Mouse (Mus musculus) G1E (cell line): ENCODE measurements around the gene C130026I21Rik. TPM values are rescaled to one million over a fixed set of nuclear protein-coding genes. Genes with fewer than 3 reads are reported as not detected.
"Not testable (repeated sequence)": the region's sequence is repeated elsewhere in the genome, so short reads cannot be mapped to it uniquely, and the experiment has no call there.

Source experiments
- ATAC-seq: 2 replicates; pipeline ENCODE4 v1.8.0; 2016; ENCODE audit warnings: mild to moderate bottlenecking; ENCODE audit not compliant: insufficient number of reproducible peaks, poor library complexity, low FRiP score, severe bottlenecking; ENCODE audit errors: extremely low read depth
- DNase-seq: peaks from one replicate; pipeline ENCODE4 v3.0.0; 2012; ENCODE audit warnings: low spot score
- H3K27me3 ChIP-seq: 2 replicates; pipeline ENCODE4 v1.6.1; 2012; ENCODE audit warnings: mild to moderate bottlenecking, low read length, inconsistent platforms; ENCODE audit not compliant: insufficient read depth
- H3K36me3 ChIP-seq: replicated peaks from 2 replicates; pipeline ENCODE3; 2012; ENCODE audit warnings: mild to moderate bottlenecking, inconsistent platforms
- H3K4me1 ChIP-seq: 2 replicates; pipeline ENCODE4 v1.6.1; 2012; ENCODE audit warnings: low read depth, low read length, inconsistent platforms, mixed read lengths; ENCODE audit not compliant: insufficient read depth
- H3K4me3 ChIP-seq: 2 replicates; pipeline ENCODE4 v1.5.1; 2012; ENCODE audit warnings: low read depth, mild to moderate bottlenecking, inconsistent platforms, low read length, moderate library complexity, mixed read lengths
- H3K9me3 ChIP-seq: replicated peaks from 2 replicates; pipeline ENCODE4 v1.6.1; 2012; ENCODE audit warnings: inconsistent platforms
- CTCF ChIP-seq: IDR thresholded peaks from 2 replicates; pipeline ENCODE4 v1.5.1; 2012; ENCODE audit warnings: low read depth, low read length, inconsistent platforms, mixed read lengths
- GATA1 ChIP-seq: IDR thresholded peaks from 2 replicates; pipeline ENCODE4 v1.6.1; 2012; ENCODE audit warnings: borderline replicate concordance, low read length, inconsistent platforms, mixed read lengths
- GATA2 ChIP-seq: IDR thresholded peaks from 2 replicates; pipeline ENCODE4 v1.6.1; 2012; ENCODE audit warnings: low read depth, low read length, inconsistent platforms, borderline replicate concordance
- POLR2AphosphoS5 ChIP-seq: IDR thresholded peaks from 2 replicates; pipeline ENCODE4 v1.6.1; 2012; ENCODE audit warnings: low read depth, low read length, inconsistent platforms; ENCODE audit not compliant: insufficient replicate concordance
- TAL1 ChIP-seq: conservative IDR thresholded peaks from 2 replicates; pipeline ENCODE4 v1.6.1; 2012; ENCODE audit warnings: low read depth, low read length, inconsistent platforms, mixed read lengths
- polyA plus RNA-seq: library from polyadenylated mRNA; stranded (reverse); fragments of >175 nt; gene quantifications from 2 replicates; pipeline ENCODE4 v1.2.3, GENCODE M21; 2012
- total RNA-seq, 2 experiments: library from RNA; stranded (forward) in 1 of 2; stranded (reverse) in 1 of 2; fragments of 200-1000 nt in 1 of 2; fragments of >200 nt in 1 of 2; fragmentation: Nextera tagmentation in 1 of 2; gene quantifications; 2 replicates each; pipeline ENCODE4 v1.2.3; 2014 to 2017

C130026I21Rik gene
- total and polyA plus RNA-seq, 3 experiments: 4.1 TPM; not detected in 2

DNA sequence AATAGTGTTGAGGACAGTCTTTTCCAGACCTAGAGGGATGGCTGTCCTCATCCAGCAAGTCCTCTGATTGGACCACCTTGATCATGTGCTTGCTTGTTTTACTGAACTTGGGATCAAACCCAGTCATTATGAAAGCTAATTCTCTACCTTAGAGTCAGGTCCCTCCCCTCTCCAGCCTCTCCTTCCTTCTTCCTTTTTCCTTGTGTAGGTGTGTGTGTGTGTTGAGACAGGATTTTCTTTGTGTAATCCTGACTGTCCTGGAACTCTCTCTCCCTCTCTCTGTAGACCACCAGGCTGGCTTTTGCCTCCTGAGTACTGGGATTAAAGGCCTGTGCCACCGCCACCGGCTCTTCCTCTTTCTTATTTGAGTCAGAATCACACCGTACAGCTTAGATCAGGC is 313.6 kb downstream of the C130026I21Rik start:
- H3K27me3 ChIP-seq, H3K9me3 ChIP-seq, ATAC-seq, H3K4me1 ChIP-seq, H3K36me3 ChIP-seq, H3K4me3 ChIP-seq, DNase-seq: not testable (repeated sequence)

DNA sequence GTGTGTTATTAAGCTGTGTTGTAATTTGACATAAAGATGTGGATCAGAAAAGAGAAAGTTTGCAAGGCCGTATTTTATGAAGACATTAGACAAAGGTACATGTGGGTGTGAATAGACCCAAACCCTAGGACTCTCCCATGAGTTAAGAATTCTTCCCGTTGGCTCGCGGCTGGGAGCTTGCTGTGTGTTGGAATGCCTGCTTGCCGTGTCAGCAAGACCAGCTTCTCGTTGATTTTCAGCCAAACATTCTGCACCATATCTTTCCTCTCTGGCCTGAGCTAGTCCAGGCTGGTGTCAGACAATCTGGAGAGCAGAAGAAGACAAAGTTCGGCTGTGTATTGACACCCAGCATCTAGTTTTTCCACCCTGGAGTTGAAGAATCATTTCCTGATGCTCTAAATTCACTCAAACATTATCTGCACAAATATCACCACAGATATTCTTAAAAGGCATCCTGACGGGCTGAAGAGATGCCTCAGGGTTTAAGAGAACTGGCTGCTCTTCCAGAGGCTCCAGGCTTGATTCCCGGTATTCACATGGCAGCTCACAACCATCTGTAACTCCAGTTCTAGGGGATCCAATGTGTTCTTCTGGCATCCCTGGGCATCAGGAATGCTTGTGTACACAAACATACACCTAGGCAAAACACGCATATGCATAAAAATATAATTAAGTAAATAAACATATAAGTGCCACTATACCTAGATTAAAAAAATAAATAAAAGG is 317.7 kb downstream of the C130026I21Rik start:
- no peak for ATAC-seq
- TF ChIP-seq GATA1 (no peak), POLR2AphosphoS5 (no peak), TAL1 (no peak), CTCF (no peak), GATA2 (no peak)
- DNase-seq: no peak
- Histone ChIP-seq H3K36me3 (no peaks in the 10 kb centered on the region), H3K4me1 (no peaks in the 10 kb centered on the region), H3K9me3 (peaks cover 6% of the 10 kb centered on the region), H3K27me3 (no peaks in the 10 kb centered on the region), H3K4me3 (no peak overlapping the region)

DNA sequence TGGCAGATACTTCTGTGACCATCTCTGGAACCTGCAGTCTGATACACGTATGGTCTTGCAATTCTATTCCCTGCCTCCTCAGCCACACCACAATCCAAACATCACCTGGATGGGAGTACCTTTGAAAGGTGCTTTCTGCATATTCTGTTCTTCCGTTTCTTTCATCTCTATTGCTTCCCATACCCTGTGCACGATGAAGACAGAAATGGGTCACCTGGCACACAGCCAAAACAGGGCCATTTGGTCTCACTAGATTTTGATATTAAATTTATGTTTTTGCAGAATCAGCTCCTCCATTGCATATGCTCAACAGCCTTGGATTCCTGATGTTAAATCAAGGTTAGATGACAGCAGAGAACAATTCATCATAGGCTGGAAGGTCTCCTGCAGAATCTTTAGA is 318.8 kb downstream of the C130026I21Rik start:
- ATAC-seq (no peak), DNase-seq (no peak)
- TF ChIP-seq TAL1: no peak
- no peak for TF ChIP-seq POLR2AphosphoS5
- no peak for TF ChIP-seq CTCF
- no peak for TF ChIP-seq GATA2
- no peak for TF ChIP-seq GATA1
- no peaks in the 10 kb centered on the region for H3K36me3 ChIP-seq
- H3K4me3 ChIP-seq: no peak overlapping the region
- H3K4me1 ChIP-seq: no peaks in the 10 kb centered on the region
- peaks cover 2% of the 10 kb centered on the region; the same call in 1 of the 2 replicates for H3K9me3 ChIP-seq
- H3K27me3 ChIP-seq: no peaks in the 10 kb centered on the region

DNA sequence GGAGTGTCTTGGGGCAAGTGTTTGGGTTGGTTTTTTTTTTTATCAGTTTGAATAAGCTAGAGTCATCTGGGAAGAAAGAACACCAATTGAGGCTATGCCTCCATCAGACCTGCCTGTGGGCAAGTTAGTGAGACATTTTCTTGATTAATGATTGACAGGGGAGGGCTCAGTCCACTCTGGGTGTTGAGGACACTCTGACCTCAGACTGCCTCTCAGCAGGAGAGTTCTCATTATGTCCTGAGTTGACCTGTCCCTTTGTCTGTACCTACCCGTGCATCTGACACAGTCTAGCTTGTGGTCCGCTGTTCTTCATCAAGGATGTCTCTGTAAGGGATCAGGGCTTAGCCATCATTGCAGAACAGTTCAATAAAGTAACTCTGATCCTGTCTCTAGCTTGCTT is 323.0 kb downstream of the C130026I21Rik start:
- Histone ChIP-seq H3K9me3 (peaks cover 4% of the 10 kb centered on the region), H3K27me3 (no peaks in the 10 kb centered on the region), H3K4me1 (no peaks in the 10 kb centered on the region), H3K36me3 (no peaks in the 10 kb centered on the region), H3K4me3 (no peak overlapping the region)
- TF ChIP-seq GATA2 (no peak), CTCF (no peak), POLR2AphosphoS5 (no peak), TAL1 (no peak), GATA1 (no peak)
- DNase-seq (no peak), ATAC-seq (no peak)

DNA sequence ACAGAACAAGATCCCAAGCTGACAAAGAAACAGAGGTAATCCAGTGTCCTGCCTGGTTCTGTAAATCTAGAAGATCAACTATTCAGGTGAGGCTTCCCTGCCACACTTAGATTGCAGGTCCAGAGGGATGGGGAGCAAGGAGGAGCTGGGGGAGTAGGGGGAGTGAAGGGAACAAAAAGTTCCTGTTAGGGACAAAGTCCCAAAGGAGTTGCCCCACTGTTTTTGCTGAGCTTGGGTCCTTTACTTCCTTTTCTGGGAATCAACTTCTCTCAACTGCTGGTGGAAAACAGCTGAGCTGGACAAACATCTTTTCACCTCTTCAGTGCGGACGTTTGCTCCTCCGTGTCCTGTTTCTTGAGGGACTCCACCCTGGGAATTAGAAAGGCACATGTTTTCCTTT is 324.4 kb downstream of the C130026I21Rik start:
- Histone ChIP-seq H3K36me3 (no peaks in the 10 kb centered on the region), H3K27me3 (no peaks in the 10 kb centered on the region), H3K4me3 (no peak overlapping the region), H3K9me3 (peaks cover 4% of the 10 kb centered on the region), H3K4me1 (peaks cover 6% of the 10 kb centered on the region)
- ATAC-seq (no peak), DNase-seq (no peak)
- TF ChIP-seq GATA2: no peak
- no peak for TF ChIP-seq TAL1
- TF ChIP-seq CTCF: no peak

DNA sequence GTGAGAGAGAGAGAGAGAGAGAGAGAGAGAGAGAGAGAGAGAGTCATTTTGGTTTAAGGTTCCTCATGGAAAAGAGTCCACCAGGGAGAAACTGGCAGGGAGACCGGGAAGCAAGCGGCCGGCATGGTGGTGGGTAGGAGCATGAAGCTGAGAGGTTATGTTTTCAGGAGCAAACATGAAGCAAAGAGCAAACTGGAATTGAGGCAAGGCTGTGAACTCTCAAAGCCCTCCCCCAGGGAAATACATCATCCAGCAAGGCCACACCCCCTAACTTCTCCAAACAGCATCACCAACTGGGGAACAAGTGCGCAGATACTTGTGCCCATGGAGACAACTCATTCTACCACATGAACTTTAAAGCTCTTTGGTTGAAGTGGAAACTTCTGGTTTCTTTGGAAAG is 326.8 kb downstream of the C130026I21Rik start:
- no peaks in the 10 kb centered on the region for H3K27me3 ChIP-seq
- no peak overlapping the region for H3K4me3 ChIP-seq
- no peaks in the 10 kb centered on the region for H3K36me3 ChIP-seq
- DNase-seq: no peak
- TF ChIP-seq GATA1: no peak
- no peak for TF ChIP-seq GATA2
- no peak for TF ChIP-seq POLR2AphosphoS5
- no peak for TF ChIP-seq CTCF
- TF ChIP-seq TAL1: no peak
- peaks cover 6% of the 10 kb centered on the region for H3K4me1 ChIP-seq
- no peak for ATAC-seq
- peaks cover 2% of the 10 kb centered on the region for H3K9me3 ChIP-seq

Other genes starting within 250 kb of the C130026I21Rik start
- not detected in 2 replicates for gene Gm10553, start 170.4 kb downstream of the C130026I21Rik start, total RNA-seq (2014; fragmentation: Nextera tagmentation)
- gene Gm10553, start 170.4 kb downstream of the C130026I21Rik start, total RNA-seq (2017): 0.93 TPM in 1 of 2 replicates, not detected in the other
- gene Gm10553, start 170.4 kb downstream of the C130026I21Rik start, polyA plus RNA-seq: not detected in 2 replicates
- not detected in 2 replicates for gene A530032D15Rik, start 160.7 kb downstream of the C130026I21Rik start, total RNA-seq (2014; fragmentation: Nextera tagmentation)
- gene A530032D15Rik, start 160.7 kb downstream of the C130026I21Rik start, total RNA-seq (2017): 0.29 and 0.55 TPM in 2 replicates
- not detected in 2 replicates for gene A530032D15Rik, start 160.7 kb downstream of the C130026I21Rik start, polyA plus RNA-seq